Mouse (Mus musculus) liver, postnatal 0 days (tissue): ENCODE results near the gene 1700080E11Rik.

Experiments
- CTCF ChIP-seq: sonication (generic); IDR thresholded peaks from 2 replicates; pipeline ENCODE4 v1.5.1; 2016; ENCODE audit warnings: antibody characterized with exemption, low read depth
- EP300 ChIP-seq: IDR thresholded peaks from 2 replicates; pipeline ENCODE4 v1.6.1; 2016; ENCODE audit warnings: antibody characterized with exemption, low read depth, mild to moderate bottlenecking

DNA sequence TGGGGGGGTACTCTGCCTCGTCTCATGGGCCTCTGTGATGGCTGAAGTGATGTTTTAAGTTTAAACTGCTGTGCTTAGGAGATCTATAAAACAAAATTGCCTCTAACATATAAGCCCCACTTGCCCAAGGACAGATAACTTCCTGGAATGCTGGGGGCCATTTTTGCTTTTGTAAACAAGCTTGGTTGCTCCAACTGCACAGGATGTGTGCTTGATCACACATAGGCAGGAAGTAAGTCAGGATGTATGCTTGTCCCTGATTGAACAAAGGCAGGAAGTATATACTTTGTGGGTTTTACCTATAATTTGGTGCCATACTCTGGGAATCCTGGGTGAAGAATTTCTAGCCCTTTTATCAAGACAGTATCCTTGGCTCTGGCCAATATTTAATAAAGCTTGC is 8.5 kb downstream of the 1700080E11Rik start:
- TF ChIP-seq CTCF (no peak), EP300 (no peak)
